Mouse (Mus musculus): ENCODE measurements around the gene Efcc1. TPM values are rescaled to one million over a fixed set of nuclear protein-coding genes. Genes with fewer than 3 reads are reported as not detected.

The Efcc1 gene
- total and polyA plus RNA-seq, 3 experiments, result 0.14 TPM; not detected in 2

GRCm38 (mm10) chr6:87777842-87778241 lies 47.2 kb downstream of the Efcc1 start, which contains the start of gene Gp9:
Gene Gp9, plus strand, starts transcription at chr6:87778072.
- H3K27ac ChIP-seq (ENCODE audit: insufficient read depth, low read depth), result no peak within 1 kb of the TSS
- no peak for DNase-seq (ENCODE audit: extremely low read depth)

GRCm38 (mm10) chr6:87778294-87779173 lies 47.9 kb downstream of the Efcc1 start:
- dilution Hi-C loops (cut with MboI; ENCODE audit: extremely low pct_ligation_motif_present, extremely low pct_unique_long_range_greater_than_20kb, low sequenced_read_pairs), result no loop called here
- Histone ChIP-seq H3K4me3 (replicated peaks in 1 of 3; ENCODE audit: low read depth in 2 of 3, low read length in 2 of 3, poor library complexity in 1 of 3) (no peak overlapping the region), H3K36me3 (replicated peaks in 1 of 2; ENCODE audit: control insufficient read depth in 1 of 2, insufficient read depth in 1 of 2, low read length in 1 of 2) (no peaks in the 10 kb centered on the region), H3K27me3 (replicated peaks) (no peaks in the 10 kb centered on the region), H3K79me2 (replicated peaks; ENCODE audit: control insufficient read depth, extremely low read depth, insufficient read depth, poor library complexity, severe bottlenecking) (no peaks in the 10 kb centered on the region), H3K4me1 (ENCODE audit: control insufficient read depth in 1 of 2, insufficient read depth in 2 of 2) (peaks cover 0 to 8% of the 10 kb centered on the region in 2 experiments; a peak in 2 of 4 replicates), H3K9me3 (replicated peaks; ENCODE audit: low read length) (peaks cover 5% of the 10 kb centered on the region), H3K4me2 (ENCODE audit: insufficient read depth, low read depth, poor library complexity, severe bottlenecking) (no peak overlapping the region), H3K9ac (ENCODE audit: insufficient read depth, low read depth) (no peak overlapping the region), H3K27ac (ENCODE audit: insufficient read depth, low read depth) (no peak overlapping the region)
- no peak for DNase-seq (ENCODE audit: extremely low read depth)
- TF ChIP-seq TBP (conservative IDR thresholded peaks at IDR 0.05; ENCODE audit: low read depth, low read length), result no peak
- TF ChIP-seq PAX5 (IDR thresholded peaks at IDR 0.05; ENCODE audit: low read length), result no peak
- TF ChIP-seq MEF2A (IDR thresholded peaks at IDR 0.05; ENCODE audit: borderline replicate concordance, low read depth, low read length), result no peak
- TF ChIP-seq NRF1 (IDR thresholded peaks at IDR 0.05; ENCODE audit: low read depth, low read length), result no peak
- TF ChIP-seq KAT2A (IDR thresholded peaks at IDR 0.05; ENCODE audit: insufficient replicate concordance, low read length), result no peak
- TF ChIP-seq E2F4 (IDR thresholded peaks at IDR 0.05; ENCODE audit: insufficient replicate concordance, low read depth, low read length), result no peak
- TF ChIP-seq MYC (IDR thresholded peaks at IDR 0.05; ENCODE audit: low read depth, low read length), result no peak
- no peak for TF ChIP-seq USF1 (IDR thresholded peaks at IDR 0.05; ENCODE audit: low read depth, low read length)
- no peak for TF ChIP-seq ELF1 (IDR thresholded peaks at IDR 0.05; ENCODE audit: low read depth, low read length)
- TF ChIP-seq HCFC1 (IDR thresholded peaks at IDR 0.05; ENCODE audit: low read depth, low read length), result no peak
- TF ChIP-seq CHD2 (IDR thresholded peaks at IDR 0.05; ENCODE audit: low read length), result no peak
- no peak for TF ChIP-seq ZMIZ1 (IDR thresholded peaks at IDR 0.05; ENCODE audit: low read depth, low read length)
- TF ChIP-seq MAFK (IDR thresholded peaks at IDR 0.05; ENCODE audit: insufficient replicate concordance, low read length), result no peak
- no peak for TF ChIP-seq NELFE (IDR thresholded peaks at IDR 0.05; ENCODE audit: low read depth, low read length)
- in situ Hi-C loops (cut with MboI; ENCODE audit: low pct_ligation_motif_present, low pct_unique_long_range_greater_than_20kb, low sequenced_read_pairs), result no loop called here

More at GRCm38 (mm10) chr6:87777842-87778241, 47.2 kb downstream of the Efcc1 start, which contains the start of gene Gp9:
- in situ Hi-C loops (cut with MboI; ENCODE audit: low pct_ligation_motif_present, low pct_unique_long_range_greater_than_20kb, low sequenced_read_pairs) (no loop called here), dilution Hi-C loops (cut with MboI; ENCODE audit: extremely low pct_ligation_motif_present, extremely low pct_unique_long_range_greater_than_20kb, low sequenced_read_pairs) (no loop called here)
- peaks cover 5% of the 10 kb centered on the region for H3K9me3 ChIP-seq (replicated peaks; ENCODE audit: low read length)
- no peaks in the 10 kb centered on the region for H3K27me3 ChIP-seq (replicated peaks)
- peaks cover 0 to 8% of the 10 kb centered on the region in 2 experiments; a peak in 2 of 4 replicates for H3K4me1 ChIP-seq (ENCODE audit: control insufficient read depth in 1 of 2, insufficient read depth in 2 of 2)
- H3K79me2 ChIP-seq (replicated peaks; ENCODE audit: control insufficient read depth, extremely low read depth, insufficient read depth, poor library complexity, severe bottlenecking), result no peaks in the 10 kb centered on the region
- no peak within 1 kb of the TSS for H3K4me2 ChIP-seq (ENCODE audit: insufficient read depth, low read depth, poor library complexity, severe bottlenecking)
- H3K4me3 ChIP-seq (replicated peaks in 1 of 3; ENCODE audit: low read depth in 2 of 3, low read length in 2 of 3, poor library complexity in 1 of 3), result no peak within 1 kb of the TSS
- no peaks in the 10 kb centered on the region for H3K36me3 ChIP-seq (replicated peaks in 1 of 2; ENCODE audit: control insufficient read depth in 1 of 2, insufficient read depth in 1 of 2, low read length in 1 of 2)
- H3K9ac ChIP-seq (ENCODE audit: insufficient read depth, low read depth), result no peak within 1 kb of the TSS
- TF ChIP-seq BHLHE40 (IDR thresholded peaks at IDR 0.05; ENCODE audit: low read depth, low read length), result no peak
- TF ChIP-seq HCFC1 (IDR thresholded peaks at IDR 0.05; ENCODE audit: low read depth, low read length), result no peak
- TF ChIP-seq CTCF (conservative IDR thresholded peaks at IDR 0.05 in 1 of 2, IDR thresholded peaks at IDR 0.05 in 1 of 2; ENCODE audit: low read depth in 2 of 2, low read length in 2 of 2), result no peak
- TF ChIP-seq ETS1 (conservative IDR thresholded peaks at IDR 0.05; ENCODE audit: low read depth, low read length), result no peak
- TF ChIP-seq IRF4 (IDR thresholded peaks at IDR 0.05; ENCODE audit: low read depth, low read length), result no peak
- no peak for TF ChIP-seq KAT2A (IDR thresholded peaks at IDR 0.05; ENCODE audit: insufficient replicate concordance, low read length)
- no peak for TF ChIP-seq POLR2AphosphoS2 (IDR thresholded peaks at IDR 0.05; ENCODE audit: low read depth, low read length)
- TF ChIP-seq TBP (conservative IDR thresholded peaks at IDR 0.05; ENCODE audit: low read depth, low read length), result no peak
- no peak for TF ChIP-seq SMC3 (IDR thresholded peaks at IDR 0.05; ENCODE audit: low read depth, low read length)
- no peak for TF ChIP-seq NELFE (IDR thresholded peaks at IDR 0.05; ENCODE audit: low read depth, low read length)
- no peak for TF ChIP-seq MAX (IDR thresholded peaks at IDR 0.05; ENCODE audit: low read length)
- no peak for TF ChIP-seq ZMIZ1 (IDR thresholded peaks at IDR 0.05; ENCODE audit: low read depth, low read length)
- no peak for TF ChIP-seq NRF1 (IDR thresholded peaks at IDR 0.05; ENCODE audit: low read depth, low read length)
- no peak for TF ChIP-seq USF1 (IDR thresholded peaks at IDR 0.05; ENCODE audit: low read depth, low read length)
- no peak for TF ChIP-seq TCF12 (IDR thresholded peaks at IDR 0.05; ENCODE audit: low read depth, low read length)
- no peak for TF ChIP-seq CHD1 (IDR thresholded peaks at IDR 0.05; ENCODE audit: low read depth, low read length)
- TF ChIP-seq MAFK (IDR thresholded peaks at IDR 0.05; ENCODE audit: insufficient replicate concordance, low read length), result no peak
- no peak for TF ChIP-seq SIN3A (IDR thresholded peaks at IDR 0.05; ENCODE audit: low read length)
- TF ChIP-seq JUN (IDR thresholded peaks at IDR 0.05; ENCODE audit: insufficient read depth, low read depth, low read length), result no peak
- no peak for TF ChIP-seq E2F4 (IDR thresholded peaks at IDR 0.05; ENCODE audit: insufficient replicate concordance, low read depth, low read length)

Data from CH12.LX (cell line).